Mouse (Mus musculus): ENCODE results near the gene Rnf123.
A peak's percentile ranks its signal among the peaks of the same experiment; 100 is the strongest.

DNA sequence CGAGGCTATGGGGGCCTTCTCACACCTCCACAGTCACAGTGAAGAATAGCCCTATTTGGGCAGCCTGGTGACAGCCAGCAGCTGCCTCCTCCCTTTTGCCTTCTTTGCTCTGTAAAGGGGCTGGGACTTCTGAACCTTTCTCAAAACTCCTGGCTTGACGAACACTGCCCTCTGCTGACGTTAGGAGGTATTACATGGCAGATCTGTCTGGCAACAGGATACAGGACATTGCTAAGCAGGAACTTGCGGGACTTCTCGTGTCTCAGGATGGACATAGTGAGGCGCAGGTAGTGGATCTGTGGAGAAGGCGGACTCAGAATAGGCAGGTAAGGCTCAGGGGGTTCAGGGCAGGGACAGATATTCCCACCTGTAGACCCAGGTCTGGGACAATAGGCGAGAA, 15.2 kb downstream of the Rnf123 start:
- TF ChIP-seq CTCF (IDR thresholded peaks at IDR 0.05; ENCODE audit: control insufficient read depth, insufficient read depth, low read length) (peak; percentile 82), POLR2A (IDR thresholded peaks at IDR 0.05; ENCODE audit: borderline replicate concordance, control insufficient read depth, low read depth, low read length) (no peak)

Data from bone marrow, adult 2 months (tissue).